Mouse (Mus musculus) testis, adult 2 months (tissue): Measurements from ENCODE around the gene Chkb. TPM values are rescaled to one million over a fixed set of nuclear protein-coding genes. Genes with fewer than 3 reads are reported as not detected.

Experiments
- H3K27ac ChIP-seq: fragments of 200-500 bp; 2 replicates; pipeline ENCODE4 v1.5.1; 2012; ENCODE audit warnings: low read depth, low read length; ENCODE audit not compliant: control insufficient read depth, insufficient read depth
- H3K27me3 ChIP-seq: fragments of 200-500 bp; 2 replicates; pipeline ENCODE4 v1.6.1; 2012; ENCODE audit warnings: mild to moderate bottlenecking, low read length, moderate library complexity; ENCODE audit not compliant: control insufficient read depth, insufficient read depth
- H3K36me3 ChIP-seq: fragments of 200-500 bp; 2 replicates; pipeline ENCODE4 v1.6.1; 2012; ENCODE audit warnings: mild to moderate bottlenecking, low read length; ENCODE audit not compliant: control insufficient read depth, insufficient read depth
- H3K4me1 ChIP-seq: fragments of 200-500 bp; 2 replicates; pipeline ENCODE4 v1.6.1; 2012; ENCODE audit warnings: low read length; ENCODE audit not compliant: control insufficient read depth, insufficient read depth
- H3K4me3 ChIP-seq: fragments of 200-500 bp; 2 replicates; pipeline ENCODE4 v1.5.1; 2012; ENCODE audit warnings: low read depth, mild to moderate bottlenecking, low read length, moderate library complexity, mixed read lengths; ENCODE audit not compliant: control insufficient read depth
- CTCF ChIP-seq: fragments of 200-500 bp; IDR thresholded peaks from 2 replicates; pipeline ENCODE4 v1.5.1; 2012; ENCODE audit warnings: low read depth, mild to moderate bottlenecking, inconsistent platforms, low read length, moderate library complexity; ENCODE audit not compliant: control insufficient read depth, insufficient read depth, insufficient replicate concordance
- POLR2A ChIP-seq: fragments of 200-500 bp; IDR thresholded peaks from 2 replicates; pipeline ENCODE4 v1.6.1; 2012; ENCODE audit warnings: low read depth, mild to moderate bottlenecking, inconsistent platforms, low read length, moderate library complexity; ENCODE audit not compliant: control insufficient read depth
- polyA plus RNA-seq: library from polyadenylated mRNA; depleted of rRNA; stranded (reverse); fragments of >200 nt; gene quantifications from 2 replicates; pipeline ENCODE4 v1.2.3, GENCODE M21; 2012

The Chkb gene
- polyA plus RNA-seq, 1 experiment = 52.8 TPM

GRCm38 (mm10) chr15:89462176-89462575, 32.5 kb upstream of the Chkb start:
- no peak for TF ChIP-seq POLR2A
- no peak for TF ChIP-seq CTCF
- Histone ChIP-seq H3K4me1 (peaks cover 4% of the 10 kb centered on the region), H3K27me3 (no peaks in the 10 kb centered on the region), H3K36me3 (no peaks in the 10 kb centered on the region), H3K27ac (no peak overlapping the region), H3K4me3 (no peak overlapping the region)

- Histone ChIP-seq H3K4me3 (no peak overlapping the region), H3K36me3 (no peaks in the 10 kb centered on the region; the same call in 1 of the 2 replicates), H3K27ac (no peak overlapping the region), H3K27me3 (no peaks in the 10 kb centered on the region), H3K4me1 (peaks cover 4% of the 10 kb centered on the region)
- TF ChIP-seq POLR2A (no peak), CTCF (no peak)
Observed at GRCm38 (mm10) chr15:89461321-89461720, 31.6 kb upstream of the Chkb start.

GRCm38 (mm10) chr15:89460298-89460697, 30.6 kb upstream of the Chkb start:
- no peak overlapping the region for H3K27ac ChIP-seq
- H3K4me1 ChIP-seq = peaks cover 4% of the 10 kb centered on the region
- H3K4me3 ChIP-seq = no peak overlapping the region
- H3K36me3 ChIP-seq = no peaks in the 10 kb centered on the region; the same call in 1 of the 2 replicates
- H3K27me3 ChIP-seq = no peaks in the 10 kb centered on the region
- TF ChIP-seq POLR2A (no peak), CTCF (no peak)

- H3K27me3 ChIP-seq = no peaks in the 10 kb centered on the region
- TF ChIP-seq POLR2A = no peak
- TF ChIP-seq CTCF = no peak
- H3K4me1 ChIP-seq = peaks cover 7% of the 10 kb centered on the region
- no peaks in the 10 kb centered on the region; the same call in 1 of the 2 replicates for H3K36me3 ChIP-seq
- no peak overlapping the region for H3K4me3 ChIP-seq
- H3K27ac ChIP-seq = no peak overlapping the region
Observed at GRCm38 (mm10) chr15:89459821-89460220, 30.1 kb upstream of the Chkb start.

GRCm38 (mm10) chr15:89458942-89459341, 29.2 kb upstream of the Chkb start:
- H3K27me3 ChIP-seq = no peaks in the 10 kb centered on the region
- TF ChIP-seq POLR2A (no peak), CTCF (no peak)
- no peaks in the 10 kb centered on the region; the same call in 1 of the 2 replicates for H3K36me3 ChIP-seq

GRCm38 (mm10) chr15:89455642-89456041, 25.9 kb upstream of the Chkb start:
- no peaks in the 10 kb centered on the region for H3K27me3 ChIP-seq
- H3K27ac ChIP-seq = no peak overlapping the region
- TF ChIP-seq POLR2A = no peak
- H3K36me3 ChIP-seq = no peaks in the 10 kb centered on the region; the same call in 1 of the 2 replicates
- H3K4me1 ChIP-seq = peaks cover 13% of the 10 kb centered on the region
- peak overlapping the region; percentile 61; the same call in 1 of the 2 replicates for H3K4me3 ChIP-seq

More at GRCm38 (mm10) chr15:89458942-89459341, 29.2 kb upstream of the Chkb start:
- Histone ChIP-seq H3K4me3 (no peak overlapping the region; the same call in 1 of the 2 replicates), H3K27ac (no peak overlapping the region), H3K4me1 (peaks cover 8% of the 10 kb centered on the region)

GRCm38 (mm10) chr15:89454857-89455256, 25.1 kb upstream of the Chkb start:
- Histone ChIP-seq H3K27me3 (no peaks in the 10 kb centered on the region), H3K4me1 (peaks cover 13% of the 10 kb centered on the region), H3K36me3 (no peaks in the 10 kb centered on the region; the same call in 1 of the 2 replicates), H3K4me3 (peak overlapping the region; percentile 61), H3K27ac (no peak overlapping the region)
- TF ChIP-seq CTCF = no peak
- no peak for TF ChIP-seq POLR2A
